Mouse (Mus musculus): ENCODE measurements around the gene Map3k10.

Gene Map3k10

DNA sequence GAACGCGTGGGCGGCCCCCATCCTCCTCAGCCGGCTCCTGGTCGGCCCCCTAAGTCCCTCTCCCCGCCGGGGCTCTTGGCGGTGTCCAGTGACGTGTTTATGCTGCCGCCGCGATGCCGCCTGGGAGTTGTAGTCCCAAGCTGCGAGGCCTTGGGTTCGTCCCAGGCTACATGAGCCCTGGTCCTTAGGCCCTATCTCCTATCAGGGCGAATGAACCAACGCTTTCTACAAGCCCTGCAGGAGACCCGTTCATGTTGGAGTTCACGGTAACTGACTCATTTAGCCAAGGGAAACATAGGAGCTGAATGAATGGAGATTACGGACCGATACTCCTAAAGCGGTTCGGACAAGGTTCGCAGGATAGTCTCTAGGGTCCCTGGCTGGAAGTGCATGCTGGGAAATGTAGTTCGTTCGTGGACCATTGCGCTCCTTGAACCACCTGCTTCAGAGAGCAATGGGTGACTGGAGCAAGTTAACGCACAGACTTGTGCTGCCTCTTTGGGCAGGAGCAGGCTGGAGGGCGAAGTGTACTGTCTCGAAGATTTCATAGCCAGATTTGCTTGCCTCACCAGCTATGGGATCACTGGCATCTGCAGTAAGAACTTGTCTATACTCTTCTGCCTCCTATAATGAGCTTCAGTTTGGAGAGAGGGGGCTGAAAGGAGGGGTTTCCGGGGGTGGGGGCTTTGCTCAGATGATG is at the start of gene Map3k10:
TSS of gene Map3k10 (minus strand) at position 77 of the 700 bp plus-strand sequence.
- Histone ChIP-seq H3K36me3 (ENCODE audit: insufficient read depth, low read length) (peaks cover 41% of the 10 kb centered on the region), H3K4me3 (replicated peaks; ENCODE audit: low read length) (peak within 1 kb of the TSS; percentile 90), H3K9me3 (ENCODE audit: low read length) (no peaks in the 10 kb centered on the region), H3K4me1 (replicated peaks; ENCODE audit: low read depth, low read length) (peaks cover 35% of the 10 kb centered on the region), H3K27me3 (ENCODE audit: insufficient read depth, low read length) (peaks cover 15% of the 10 kb centered on the region)
- TF ChIP-seq CTCF (conservative IDR thresholded peaks at IDR 0.05; ENCODE audit: low read length) = no peak
- TF ChIP-seq POU5F1 (IDR thresholded peaks at IDR 0.05; ENCODE audit: borderline replicate concordance, low read length) = no peak
- TF ChIP-seq NANOG (IDR thresholded peaks at IDR 0.05; ENCODE audit: borderline replicate concordance, low read length) = no peak

DNA sequence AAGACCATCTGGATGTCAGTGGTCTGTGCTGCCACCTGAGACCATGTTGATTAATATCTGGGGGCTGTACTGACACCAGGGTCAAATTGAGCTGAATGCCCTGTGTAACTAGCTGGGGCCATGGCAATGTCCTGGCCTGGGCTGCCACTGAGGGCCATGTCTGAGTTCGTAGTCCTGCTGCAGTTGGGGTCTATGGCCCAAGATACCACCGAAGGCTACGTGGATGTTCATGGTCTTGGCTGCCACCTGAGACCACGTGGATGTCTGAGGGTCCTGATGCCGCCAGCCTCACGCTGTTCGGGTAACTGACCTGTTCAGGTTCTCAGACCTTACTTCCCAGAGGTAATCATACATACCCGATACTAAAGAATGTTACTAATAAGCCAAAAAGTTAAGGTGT is 47.6 kb upstream of the Map3k10 start:
- no peaks in the 10 kb centered on the region for H3K36me3 ChIP-seq (ENCODE audit: insufficient read depth, low read length)
- TF ChIP-seq POU5F1 (IDR thresholded peaks at IDR 0.05; ENCODE audit: borderline replicate concordance, low read length) = no peak
- TF ChIP-seq NANOG (IDR thresholded peaks at IDR 0.05; ENCODE audit: borderline replicate concordance, low read length) = no peak

DNA sequence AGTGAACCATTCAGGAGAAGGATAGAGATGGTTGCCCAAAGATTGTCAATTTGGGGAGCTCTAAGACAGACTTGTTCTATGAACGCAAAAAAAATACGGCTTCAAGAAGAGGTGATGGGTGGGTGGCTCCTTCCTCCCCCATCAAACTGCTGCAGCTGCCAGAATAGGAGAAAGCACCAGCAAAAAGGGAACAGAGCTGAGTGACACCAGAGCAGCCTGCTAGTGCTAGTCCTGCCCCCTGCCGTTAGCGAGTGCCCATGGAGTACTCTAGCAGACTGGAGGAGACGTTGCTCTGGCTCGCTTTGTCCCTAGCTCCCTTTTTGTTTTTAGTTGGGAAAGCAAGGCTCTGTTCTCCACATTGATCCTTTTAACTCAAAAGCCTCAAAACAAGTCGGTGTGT is 36.0 kb upstream of the Map3k10 start:
- Histone ChIP-seq H3K4me3 (replicated peaks; ENCODE audit: low read length) (no peak overlapping the region), H3K36me3 (ENCODE audit: insufficient read depth, low read length) (no peaks in the 10 kb centered on the region), H3K9me3 (ENCODE audit: low read length) (peaks cover 77% of the 10 kb centered on the region), H3K4me1 (replicated peaks; ENCODE audit: low read depth, low read length) (no peaks in the 10 kb centered on the region), H3K27me3 (ENCODE audit: insufficient read depth, low read length) (no peaks in the 10 kb centered on the region)
- TF ChIP-seq POU5F1 (IDR thresholded peaks at IDR 0.05; ENCODE audit: borderline replicate concordance, low read length) = no peak

More for the DNA sequence above, 47.6 kb upstream of the Map3k10 start:
- peaks cover 39% of the 10 kb centered on the region for H3K9me3 ChIP-seq (ENCODE audit: low read length)
- peaks cover 5% of the 10 kb centered on the region; the same call in 1 of the 2 replicates for H3K4me1 ChIP-seq (replicated peaks; ENCODE audit: low read depth, low read length)
- H3K27me3 ChIP-seq (ENCODE audit: insufficient read depth, low read length) = no peaks in the 10 kb centered on the region
- no peak overlapping the region for H3K4me3 ChIP-seq (replicated peaks; ENCODE audit: low read length)

DNA sequence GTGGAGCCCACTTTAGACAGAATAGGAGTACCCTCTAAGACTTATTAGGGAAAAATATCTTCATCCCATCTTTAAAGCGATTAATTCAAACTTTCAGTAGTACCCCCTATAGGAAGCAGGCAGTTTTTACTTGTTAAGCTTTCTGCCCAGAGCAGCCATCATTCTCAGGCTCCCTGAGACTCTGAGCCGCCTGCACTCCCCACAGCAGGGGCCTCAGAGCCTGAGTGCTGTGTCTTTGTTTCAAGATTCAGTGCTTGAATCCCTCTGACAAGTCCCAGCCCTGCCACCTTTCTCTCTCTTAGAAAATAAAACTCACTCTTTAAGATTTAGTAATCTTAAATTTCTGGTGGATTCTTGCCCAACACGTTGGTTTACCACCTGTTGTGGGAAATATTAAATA is 22.3 kb upstream of the Map3k10 start:
- Histone ChIP-seq H3K27me3 (ENCODE audit: insufficient read depth, low read length) (no peaks in the 10 kb centered on the region), H3K4me1 (replicated peaks; ENCODE audit: low read depth, low read length) (peaks cover 39% of the 10 kb centered on the region), H3K4me3 (replicated peaks; ENCODE audit: low read length) (no peak overlapping the region), H3K36me3 (ENCODE audit: insufficient read depth, low read length) (peaks cover 17% of the 10 kb centered on the region), H3K9me3 (ENCODE audit: low read length) (no peaks in the 10 kb centered on the region)
- TF ChIP-seq NANOG (IDR thresholded peaks at IDR 0.05; ENCODE audit: borderline replicate concordance, low read length) = peak; percentile 74; the same call in 1 of the 2 replicates
- no peak for TF ChIP-seq CTCF (conservative IDR thresholded peaks at IDR 0.05; ENCODE audit: low read length)
- no peak for TF ChIP-seq POU5F1 (IDR thresholded peaks at IDR 0.05; ENCODE audit: borderline replicate concordance, low read length)

DNA sequence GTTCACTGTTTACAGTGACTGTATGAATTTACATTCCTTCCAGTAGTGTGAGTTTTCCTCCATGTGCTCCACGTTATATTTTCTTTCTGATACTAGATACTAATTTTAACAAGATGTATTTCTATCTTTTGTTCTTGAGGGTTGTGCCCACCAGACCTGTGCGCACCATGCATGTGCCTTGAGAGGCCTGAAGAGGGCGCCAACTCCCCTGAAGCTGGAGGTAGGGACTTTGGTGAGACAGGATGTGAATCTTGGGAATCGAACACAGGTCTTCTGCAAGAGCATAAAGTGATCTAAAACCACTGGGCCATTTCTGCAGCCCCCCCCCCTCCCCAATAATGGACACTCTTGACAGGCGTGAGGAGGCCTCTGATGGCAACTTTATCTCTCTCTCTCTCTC is 16.7 kb upstream of the Map3k10 start:
- Histone ChIP-seq H3K27me3 (ENCODE audit: insufficient read depth, low read length) (no peaks in the 10 kb centered on the region), H3K4me3 (replicated peaks; ENCODE audit: low read length) (no peak overlapping the region), H3K4me1 (replicated peaks; ENCODE audit: low read depth, low read length) (peaks cover 48% of the 10 kb centered on the region), H3K36me3 (ENCODE audit: insufficient read depth, low read length) (no peaks in the 10 kb centered on the region), H3K9me3 (ENCODE audit: low read length) (no peaks in the 10 kb centered on the region)
- peak; percentile 89 for TF ChIP-seq CTCF (conservative IDR thresholded peaks at IDR 0.05; ENCODE audit: low read length)
- no peak for TF ChIP-seq NANOG (IDR thresholded peaks at IDR 0.05; ENCODE audit: borderline replicate concordance, low read length)
- no peak for TF ChIP-seq POU5F1 (IDR thresholded peaks at IDR 0.05; ENCODE audit: borderline replicate concordance, low read length)

DNA sequence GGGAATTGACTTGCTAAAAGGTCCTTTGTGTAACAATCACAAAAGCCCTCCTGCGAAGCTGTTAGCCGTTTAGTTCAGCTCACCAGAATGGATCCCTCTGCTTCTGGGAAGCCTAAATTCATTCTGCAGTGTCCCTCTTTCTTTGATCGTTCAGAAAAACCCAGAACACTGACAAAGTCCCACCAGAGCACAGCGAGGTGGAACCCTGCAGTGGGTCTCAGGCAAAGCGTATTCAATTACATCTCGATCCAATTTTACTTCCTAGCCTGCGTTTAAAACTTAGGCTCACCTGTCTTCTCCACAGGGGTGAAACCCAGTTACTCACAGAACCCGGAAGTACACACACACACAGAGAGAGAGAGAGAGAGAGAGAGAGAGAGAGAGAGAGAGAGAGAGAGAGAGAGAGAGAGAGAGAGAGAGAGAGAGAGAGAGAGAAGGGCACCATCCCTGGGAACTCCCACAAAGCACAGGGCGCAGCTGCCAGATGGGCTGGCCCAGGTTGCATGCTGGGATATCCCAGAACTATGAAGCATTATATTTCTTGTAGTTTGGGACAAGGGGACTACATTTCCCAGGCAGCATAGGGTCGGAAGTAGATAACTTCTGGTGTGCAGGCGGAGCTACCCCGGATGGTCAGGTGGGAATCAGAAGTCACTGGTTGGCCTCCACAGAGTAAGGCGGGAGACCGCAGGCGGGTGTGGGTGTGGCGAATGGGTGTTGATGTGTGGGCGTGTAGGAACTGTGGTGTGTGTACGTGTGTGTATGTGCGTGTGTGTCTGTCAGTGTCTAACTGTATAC is 14.6 kb upstream of the Map3k10 start, which contains the start of gene Zfp607b:
TSS of gene Zfp607b (plus strand) at position 526 of the 798 bp plus-strand sequence.
- peak within 1 kb of the TSS; percentile 79 for H3K4me3 ChIP-seq (replicated peaks; ENCODE audit: low read length)
- TF ChIP-seq POU5F1 (IDR thresholded peaks at IDR 0.05; ENCODE audit: borderline replicate concordance, low read length) (no peak), CTCF (conservative IDR thresholded peaks at IDR 0.05; ENCODE audit: low read length) (no peak), NANOG (IDR thresholded peaks at IDR 0.05; ENCODE audit: borderline replicate concordance, low read length) (no peak)
- H3K9me3 ChIP-seq (ENCODE audit: low read length) = no peaks in the 10 kb centered on the region
- H3K4me1 ChIP-seq (replicated peaks; ENCODE audit: low read depth, low read length) = peaks cover 44% of the 10 kb centered on the region
- H3K36me3 ChIP-seq (ENCODE audit: insufficient read depth, low read length) = no peaks in the 10 kb centered on the region
- peaks cover 8% of the 10 kb centered on the region; the same call in 1 of the 2 replicates for H3K27me3 ChIP-seq (ENCODE audit: insufficient read depth, low read length)

DNA sequence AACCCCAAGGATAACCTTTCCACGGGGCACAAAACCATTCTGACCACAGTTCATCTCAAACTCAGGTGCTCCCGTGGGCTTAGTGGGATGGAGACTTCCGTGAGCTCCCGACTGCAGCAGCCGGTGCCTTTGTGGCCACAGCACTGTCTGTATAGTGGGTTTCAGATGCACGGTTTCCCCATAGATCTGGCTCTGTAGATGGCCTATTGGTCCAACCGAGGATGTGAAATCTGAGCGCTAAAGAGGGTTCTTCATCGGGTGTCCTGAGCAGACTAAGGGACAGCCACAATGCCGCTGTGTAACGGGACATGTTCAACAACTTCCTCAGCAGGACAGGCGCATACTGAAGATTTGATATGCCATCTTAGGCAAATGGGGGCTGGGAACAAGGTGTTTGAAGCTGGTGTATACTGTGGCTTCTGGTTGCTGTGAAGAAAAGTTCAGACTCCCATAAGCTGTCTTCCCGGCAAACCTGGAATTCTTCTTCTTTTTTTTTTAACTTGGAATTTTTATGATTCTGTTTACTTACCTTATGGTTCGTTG is 13.9 kb upstream of the Map3k10 start:
- Histone ChIP-seq H3K4me3 (replicated peaks; ENCODE audit: low read length) (peak overlapping the region; percentile 79), H3K4me1 (replicated peaks; ENCODE audit: low read depth, low read length) (peaks cover 44% of the 10 kb centered on the region), H3K27me3 (ENCODE audit: insufficient read depth, low read length) (peaks cover 8% of the 10 kb centered on the region; the same call in 1 of the 2 replicates), H3K36me3 (ENCODE audit: insufficient read depth, low read length) (no peaks in the 10 kb centered on the region), H3K9me3 (ENCODE audit: low read length) (no peaks in the 10 kb centered on the region)
- no peak for TF ChIP-seq CTCF (conservative IDR thresholded peaks at IDR 0.05; ENCODE audit: low read length)
- no peak for TF ChIP-seq POU5F1 (IDR thresholded peaks at IDR 0.05; ENCODE audit: borderline replicate concordance, low read length)
- no peak for TF ChIP-seq NANOG (IDR thresholded peaks at IDR 0.05; ENCODE audit: borderline replicate concordance, low read length)

DNA sequence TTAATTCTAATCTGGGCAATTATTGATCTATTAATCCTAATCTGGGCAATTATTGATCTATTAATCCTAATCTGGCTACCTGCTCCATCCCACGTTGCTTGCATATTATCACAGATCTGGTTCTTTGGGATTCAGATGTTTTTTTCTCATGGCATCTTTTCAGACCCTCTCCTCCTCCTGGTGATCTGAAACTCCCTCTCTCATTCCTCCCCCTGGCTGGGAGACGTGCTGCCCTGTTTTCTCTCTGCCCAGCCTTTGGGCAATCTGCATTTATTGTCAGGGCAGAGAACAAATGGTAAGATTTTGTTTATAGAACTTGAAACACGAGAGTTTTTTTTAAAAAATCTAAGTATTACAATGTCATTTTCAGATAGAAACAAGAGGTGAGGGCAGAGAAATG is 13.4 kb upstream of the Map3k10 start:
- no peaks in the 10 kb centered on the region for H3K9me3 ChIP-seq (ENCODE audit: low read length)
- peak overlapping the region; percentile 79 for H3K4me3 ChIP-seq (replicated peaks; ENCODE audit: low read length)
- peaks cover 41% of the 10 kb centered on the region for H3K4me1 ChIP-seq (replicated peaks; ENCODE audit: low read depth, low read length)
- H3K27me3 ChIP-seq (ENCODE audit: insufficient read depth, low read length) = peaks cover 8% of the 10 kb centered on the region; the same call in 1 of the 2 replicates
- no peaks in the 10 kb centered on the region for H3K36me3 ChIP-seq (ENCODE audit: insufficient read depth, low read length)
- TF ChIP-seq POU5F1 (IDR thresholded peaks at IDR 0.05; ENCODE audit: borderline replicate concordance, low read length) (no peak), CTCF (conservative IDR thresholded peaks at IDR 0.05; ENCODE audit: low read length) (no peak), NANOG (IDR thresholded peaks at IDR 0.05; ENCODE audit: borderline replicate concordance, low read length) (no peak)

All from E14TG2a.4 (cell line).